Mouse (Mus musculus) stomach, embryonic 16.5 days (tissue): Measurements from ENCODE around the gene Cask. TPM values are rescaled to one million over a fixed set of nuclear protein-coding genes. Genes with fewer than 3 reads are reported as not detected.

Experiments used
- ATAC-seq: fragments of 200-750 bp; cut with Nextera tagmentation; 2 replicates; pipeline ENCODE4 v1.8.0; 2017; ENCODE audit warnings: moderate number of reproducible peaks, moderate TSS enrichment; ENCODE audit not compliant: insufficient read depth, low FRiP score
- H3K27ac ChIP-seq: fragments of 300-500 bp; sonication (generic); 2 replicates; pipeline ENCODE4 v1.5.1; 2014; ENCODE audit warnings: low read length
- H3K27me3 ChIP-seq: fragments of 300-500 bp; sonication (generic); 2 replicates; pipeline ENCODE4 v1.6.1; 2014; ENCODE audit warnings: low read length, control low read depth, mixed read lengths; ENCODE audit not compliant: control insufficient read depth, insufficient read depth
- H3K36me3 ChIP-seq: fragments of 300-500 bp; sonication (generic); 2 replicates; pipeline ENCODE4 v1.6.1; 2014; ENCODE audit warnings: low read length; ENCODE audit not compliant: control insufficient read depth, insufficient read depth
- H3K4me1 ChIP-seq: fragments of 300-500 bp; sonication (generic); 2 replicates; pipeline ENCODE4 v1.6.1; 2014; ENCODE audit warnings: low read length, control low read depth, mixed read lengths; ENCODE audit not compliant: control insufficient read depth, insufficient read depth
- H3K4me2 ChIP-seq: fragments of 300-500 bp; sonication (generic); 2 replicates; pipeline ENCODE4 v1.6.1; 2014; ENCODE audit warnings: low read depth, low read length, mixed read lengths
- H3K4me3 ChIP-seq: fragments of 300-500 bp; sonication (generic); replicated peaks from 2 replicates; pipeline ENCODE4 v1.5.1; 2014; ENCODE audit warnings: mild to moderate bottlenecking, low read length
- H3K9ac ChIP-seq: fragments of 300-500 bp; sonication (generic); 2 replicates; pipeline ENCODE4 v1.6.1; 2014; ENCODE audit warnings: low read length
- H3K9me3 ChIP-seq: fragments of 300-500 bp; sonication (generic); replicated peaks from 2 replicates; pipeline ENCODE4 v1.6.1; 2016; ENCODE audit warnings: low read length, control low read depth; ENCODE audit not compliant: control insufficient read depth
- WGBS: fragments of 180-500 bp; shearing (Covaris S2); extraction: QIAGEN DNeasy Blood & Tissue Kit; methylation state at CpG from one replicate; pipeline ENCODE4 v1.1.7; 2014; 5-methylcytosine and 5-hydroxymethylcytosine counted together
- polyA plus RNA-seq: library from polyadenylated mRNA; unstranded; fragments of >200 nt; fragmentation: Nextera tagmentation; extraction: Ambion mirVana; gene quantifications from 2 replicates; pipeline ENCODE4 v1.2.1, GENCODE M21; 2015

Cask gene
- polyA plus RNA-seq, 1 experiment from 2014 or later = 15.2 TPM

GRCm38 (mm10) chrX:13729835-13730480 is 121.2 kb downstream of the Cask start:
- Histone ChIP-seq H3K9me3 (no peaks in the 10 kb centered on the region), H3K4me1 (no peaks in the 10 kb centered on the region), H3K4me2 (no peak overlapping the region), H3K27ac (no peak overlapping the region), H3K9ac (no peak overlapping the region), H3K36me3 (no peaks in the 10 kb centered on the region), H3K4me3 (no peak overlapping the region), H3K27me3 (no peaks in the 10 kb centered on the region)
- 72% methylated on average over 1 of the region's 1 CpGs for WGBS
- ATAC-seq = no peak

GRCm38 (mm10) chrX:13725573-13726403 is 125.4 kb downstream of the Cask start:
- no peaks in the 10 kb centered on the region for H3K9me3 ChIP-seq
- WGBS = 48% methylated on average over 8 of the region's 8 CpGs
- H3K36me3 ChIP-seq = no peaks in the 10 kb centered on the region
- no peaks in the 10 kb centered on the region for H3K4me1 ChIP-seq
- H3K4me3 ChIP-seq = no peak overlapping the region
- ATAC-seq = no peak; the same call in 1 of the 2 replicates
- no peak overlapping the region for H3K9ac ChIP-seq
- H3K27ac ChIP-seq = no peak overlapping the region
- H3K27me3 ChIP-seq = no peaks in the 10 kb centered on the region
- no peak overlapping the region for H3K4me2 ChIP-seq

- no peaks in the 10 kb centered on the region for H3K9me3 ChIP-seq
- no peaks in the 10 kb centered on the region for H3K27me3 ChIP-seq
- no peak overlapping the region for H3K4me2 ChIP-seq
- no peaks in the 10 kb centered on the region for H3K36me3 ChIP-seq
- H3K27ac ChIP-seq = no peak overlapping the region
- WGBS = 44% methylated on average over 7 of the region's 7 CpGs
- no peak for ATAC-seq
- H3K4me3 ChIP-seq = no peak overlapping the region
- H3K4me1 ChIP-seq = peaks cover 5% of the 10 kb centered on the region; the same call in 1 of the 2 replicates
- H3K9ac ChIP-seq = no peak overlapping the region
Observed at GRCm38 (mm10) chrX:13720296-13720829, 130.8 kb downstream of the Cask start.

DNA sequence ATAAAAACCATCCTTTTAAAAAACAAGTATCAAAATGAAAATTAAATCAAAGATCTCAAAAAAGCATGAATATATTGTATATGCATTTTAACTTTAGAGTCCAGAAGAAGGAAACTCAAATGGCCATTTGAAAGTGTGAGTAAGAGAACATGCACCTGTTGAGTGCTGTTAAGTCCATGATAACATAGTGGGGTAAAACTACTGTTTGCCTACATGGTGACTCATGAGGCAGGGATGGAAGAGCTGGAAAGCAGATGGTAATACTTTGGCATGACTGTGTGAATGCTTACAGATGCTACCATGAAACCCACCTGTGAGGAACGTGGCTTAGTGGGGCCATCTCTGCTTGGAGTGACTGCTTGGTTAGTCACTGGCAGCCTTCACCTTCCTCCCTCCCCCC is 132.9 kb downstream of the Cask start:
- Histone ChIP-seq H3K9me3 (no peaks in the 10 kb centered on the region), H3K4me3 (no peak overlapping the region), H3K36me3 (no peaks in the 10 kb centered on the region), H3K4me2 (no peak overlapping the region), H3K4me1 (peaks cover 5% of the 10 kb centered on the region; the same call in 1 of the 2 replicates), H3K9ac (no peak overlapping the region), H3K27me3 (no peaks in the 10 kb centered on the region), H3K27ac (no peak overlapping the region)
- ATAC-seq = no peak
- WGBS = 50% methylated on average over 1 of the region's 1 CpGs

DNA sequence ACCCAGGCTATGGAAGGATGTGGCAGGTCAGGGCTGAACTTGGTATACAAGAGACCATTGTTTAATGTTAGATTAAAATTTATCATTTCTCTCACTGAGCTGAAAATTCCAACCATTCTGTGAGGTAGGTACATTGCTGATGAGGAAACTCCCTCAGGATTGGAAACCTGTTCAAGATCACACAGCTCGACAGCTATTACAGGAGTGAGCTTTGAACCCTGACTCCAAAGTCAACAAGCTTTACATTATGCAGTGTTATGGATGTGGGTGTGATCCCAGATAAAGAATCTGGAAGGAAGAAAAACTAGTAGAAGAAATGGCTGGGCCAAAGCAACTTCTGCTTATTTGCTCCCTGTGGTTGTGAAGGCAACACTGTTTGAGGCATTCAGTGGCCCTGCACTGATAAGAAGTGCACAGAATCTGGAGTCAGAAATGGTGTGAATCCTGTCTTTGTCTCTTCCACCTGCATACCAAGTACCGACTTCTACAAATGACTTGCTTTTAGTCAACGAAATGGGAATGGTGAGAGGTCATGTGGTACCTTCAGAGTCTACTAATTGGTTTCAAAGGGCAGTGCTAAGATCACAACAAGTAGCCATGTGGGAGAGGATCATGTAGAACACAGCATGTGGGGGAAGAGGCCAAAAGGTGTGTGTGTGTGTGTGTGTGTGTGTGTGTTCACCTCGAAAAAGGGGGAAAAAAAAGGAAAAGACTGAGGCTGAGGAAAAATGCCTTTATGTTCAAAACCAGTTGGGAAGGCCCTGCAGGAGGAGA is 134.2 kb downstream of the Cask start:
- Histone ChIP-seq H3K9me3 (no peaks in the 10 kb centered on the region), H3K27me3 (no peaks in the 10 kb centered on the region), H3K4me1 (peaks cover 5% of the 10 kb centered on the region; the same call in 1 of the 2 replicates), H3K27ac (peak overlapping the region; percentile 60), H3K4me3 (no peak overlapping the region), H3K36me3 (no peaks in the 10 kb centered on the region; the same call in 1 of the 2 replicates), H3K9ac (no peak overlapping the region), H3K4me2 (no peak overlapping the region)
- peak; percentile 78; the same call in 1 of the 2 replicates for ATAC-seq
- WGBS = 46% methylated on average over 3 of the region's 4 CpGs

DNA sequence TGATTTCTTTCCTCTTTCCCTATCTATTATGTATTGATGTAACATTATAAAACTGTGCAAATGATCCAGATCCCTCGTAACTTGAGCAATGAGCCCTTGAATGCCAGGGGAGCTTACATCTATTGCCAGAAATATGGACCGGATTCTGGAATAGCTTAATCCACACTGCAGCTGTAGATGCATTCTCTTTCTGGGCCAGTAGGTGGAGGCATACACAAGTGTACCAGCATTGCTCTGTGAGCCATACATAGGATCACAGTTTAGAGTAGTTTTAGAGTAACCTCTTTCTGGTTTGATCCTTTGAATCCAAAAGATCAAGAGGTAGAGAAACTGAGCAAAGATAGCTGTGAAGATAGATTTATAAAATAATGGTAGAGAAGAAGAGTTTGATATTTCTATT is 141.0 kb downstream of the Cask start:
- Histone ChIP-seq H3K9ac (no peak overlapping the region), H3K36me3 (no peaks in the 10 kb centered on the region; the same call in 1 of the 2 replicates), H3K4me2 (no peak overlapping the region), H3K27me3 (no peaks in the 10 kb centered on the region), H3K9me3 (no peaks in the 10 kb centered on the region), H3K27ac (no peak overlapping the region), H3K4me1 (no peaks in the 10 kb centered on the region), H3K4me3 (no peak overlapping the region)
- 43% methylated on average over 2 of the region's 2 CpGs for WGBS
- ATAC-seq = no peak

DNA sequence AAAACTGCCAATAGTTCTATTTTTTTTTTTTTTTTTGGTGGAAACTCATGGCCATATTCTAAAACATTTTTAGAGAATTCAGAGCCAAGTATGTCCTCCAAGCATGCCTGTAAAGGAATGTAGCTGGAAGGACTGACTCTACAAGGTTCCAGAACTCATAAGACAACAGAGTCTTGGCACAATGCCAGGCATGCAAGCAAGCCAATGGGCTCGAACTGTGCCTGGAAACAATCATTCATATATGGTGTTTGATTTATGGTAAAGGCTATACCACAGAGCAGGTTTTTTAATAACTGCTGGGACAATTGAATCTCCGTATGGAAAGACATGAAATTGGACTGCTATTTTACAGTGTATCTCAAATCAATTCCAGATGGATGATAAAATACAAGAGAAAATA is 146.1 kb downstream of the Cask start:
- Histone ChIP-seq H3K9ac (no peak overlapping the region), H3K4me1 (no peaks in the 10 kb centered on the region), H3K27ac (no peak overlapping the region), H3K4me3 (no peak overlapping the region), H3K27me3 (no peaks in the 10 kb centered on the region; the same call in 1 of the 2 replicates), H3K4me2 (no peak overlapping the region), H3K9me3 (no peaks in the 10 kb centered on the region), H3K36me3 (no peaks in the 10 kb centered on the region)
- no peak; the same call in 1 of the 2 replicates for ATAC-seq
- WGBS = 30% methylated on average over 2 of the region's 2 CpGs

- Histone ChIP-seq H3K9ac (no peak overlapping the region), H3K4me3 (no peak overlapping the region), H3K9me3 (no peaks in the 10 kb centered on the region), H3K4me2 (no peak overlapping the region), H3K4me1 (no peaks in the 10 kb centered on the region), H3K27me3 (no peaks in the 10 kb centered on the region; the same call in 1 of the 2 replicates), H3K27ac (no peak overlapping the region), H3K36me3 (no peaks in the 10 kb centered on the region)
- no peak for ATAC-seq
- 72% methylated on average over 3 of the region's 3 CpGs for WGBS
Observed at GRCm38 (mm10) chrX:13700681-13701080, 150.5 kb downstream of the Cask start.
